Mouse (Mus musculus) erythroblast, embryonic 14.5 days (primary cell): Measurements from ENCODE around the gene Eif2b2.

Experiments
- GATA1 ChIP-seq: IDR thresholded peaks from 2 replicates; pipeline ENCODE4 v1.6.1; 2012; ENCODE audit warnings: low read length, inconsistent platforms, mixed read lengths
- TAL1 ChIP-seq: IDR thresholded peaks from 3 replicates; pipeline ENCODE4 v1.6.1; 2012; ENCODE audit warnings: low read length, inconsistent platforms, mixed read lengths

DNA sequence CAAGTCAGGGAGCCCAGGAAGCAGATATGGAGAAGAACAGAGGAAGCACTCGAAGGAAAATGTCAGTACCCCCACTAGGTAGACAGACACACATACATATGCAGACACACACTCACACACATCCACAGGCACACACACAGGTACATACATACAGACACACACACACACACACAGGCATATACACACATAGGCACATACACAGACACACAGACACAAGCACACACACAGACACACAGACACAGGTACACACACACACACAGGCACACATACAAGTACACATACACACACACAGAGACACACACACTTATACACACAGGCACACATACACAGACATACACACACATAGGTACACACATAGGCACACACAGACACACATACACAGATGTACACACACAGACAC, 19.3 kb upstream of the Eif2b2 start:
- TF ChIP-seq GATA1 (no peak), TAL1 (no peak)
